Mouse (Mus musculus) fat pad, adult 2 months (tissue): Measurements from ENCODE around the gene Notch2.

Source experiments
- DNase-seq: peaks from one replicate; pipeline ENCODE4 v3.0.0-alpha.2; 2011; ENCODE audit warnings: low read depth, low spot score; ENCODE audit errors: extremely low read depth

Gene Notch2

GRCm38 (mm10) chr3:97993920-97994545 lies 19.3 kb upstream of the Notch2 start:
- no peak for DNase-seq

DNA sequence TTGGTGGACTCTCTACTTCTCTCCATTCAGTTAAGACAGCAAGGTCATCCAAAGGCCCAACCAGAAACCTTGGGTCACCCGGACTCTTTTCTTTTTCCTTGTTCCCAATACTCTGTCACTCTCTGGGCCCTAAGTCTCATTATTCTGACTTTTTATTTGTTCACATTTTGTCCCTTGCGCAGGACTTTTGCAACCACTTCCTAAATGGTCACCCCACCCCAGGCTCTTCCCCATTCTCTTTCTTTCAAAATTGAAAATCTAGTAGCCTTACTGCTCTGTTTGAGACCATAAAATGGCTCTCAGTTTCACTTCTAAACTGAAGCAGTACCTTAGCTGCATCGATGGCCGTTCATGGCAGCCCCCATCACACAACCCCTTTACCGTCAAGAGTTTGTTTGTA lies 18.5 kb upstream of the Notch2 start:
- no peak for DNase-seq

- DNase-seq, result peak; percentile 69
These were observed 15.0 kb upstream of the Notch2 start for GRCm38 (mm10) chr3:97998349-97998748.

GRCm38 (mm10) chr3:98003558-98003957 lies 9.8 kb upstream of the Notch2 start:
- DNase-seq, result no peak

DNA sequence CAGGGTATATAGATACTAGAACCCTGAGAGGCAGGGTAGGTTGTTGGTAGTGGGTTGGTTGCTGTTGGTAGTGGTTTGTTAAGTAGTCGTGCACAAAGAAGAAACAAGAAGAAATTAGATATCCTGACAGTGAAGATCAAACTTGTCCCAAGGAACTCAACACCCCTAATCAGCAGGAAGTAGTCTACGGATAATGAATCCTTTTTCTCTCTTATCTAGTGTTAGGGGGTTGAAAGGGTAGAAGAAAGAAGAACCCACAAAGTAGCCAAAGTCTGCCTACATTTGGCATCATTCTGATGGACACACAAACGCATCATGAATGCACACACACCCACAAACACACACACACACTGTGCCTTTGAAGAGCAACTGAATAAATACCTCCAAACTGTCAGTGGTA lies 9.1 kb upstream of the Notch2 start:
- DNase-seq, result no peak

DNA sequence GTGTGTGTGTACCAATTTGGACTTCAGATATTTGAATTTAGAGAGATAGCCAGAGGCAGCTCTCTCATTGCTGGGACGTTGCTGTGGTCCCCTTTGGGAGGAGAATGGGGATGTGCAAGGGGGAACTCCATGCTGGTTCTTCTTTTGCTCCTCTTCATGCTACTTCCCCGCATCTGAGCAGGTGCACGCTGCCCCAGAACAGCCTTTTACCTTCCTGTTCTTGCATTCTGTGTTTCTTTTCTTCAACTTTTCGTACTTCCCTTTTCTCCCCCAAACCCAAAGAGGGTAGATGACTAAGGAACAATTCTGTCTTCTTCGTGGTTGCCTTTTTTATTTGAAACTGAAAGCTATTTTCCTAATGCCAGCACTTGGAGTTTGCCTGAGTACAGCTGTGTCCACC lies 8.0 kb upstream of the Notch2 start:
- no peak for DNase-seq

GRCm38 (mm10) chr3:98006046-98006691 lies 7.2 kb upstream of the Notch2 start:
- DNase-seq, result no peak

GRCm38 (mm10) chr3:98006973-98007372 lies 6.4 kb upstream of the Notch2 start:
- no peak for DNase-seq

DNA sequence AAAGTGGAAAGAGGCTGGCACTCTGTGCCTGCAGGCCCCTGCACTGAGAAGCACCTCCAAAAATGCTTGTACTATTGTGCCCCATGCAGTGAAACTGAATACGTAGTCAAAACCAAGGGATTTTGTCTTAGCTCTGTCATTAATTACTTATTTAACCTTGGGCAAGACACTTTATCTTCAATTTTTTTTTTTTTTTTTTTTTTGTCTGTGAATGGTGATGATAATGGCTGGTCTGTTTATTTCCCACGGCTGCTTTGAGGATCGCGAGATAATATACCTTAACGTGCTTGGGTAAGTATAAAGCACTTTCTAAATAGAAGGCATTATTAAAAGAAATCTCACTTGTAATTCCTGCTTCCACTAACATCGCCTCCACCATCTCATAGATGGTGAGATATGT lies 5.2 kb upstream of the Notch2 start:
- no peak for DNase-seq

GRCm38 (mm10) chr3:98009190-98009840 lies 4.0 kb upstream of the Notch2 start:
- no peak for DNase-seq

DNA sequence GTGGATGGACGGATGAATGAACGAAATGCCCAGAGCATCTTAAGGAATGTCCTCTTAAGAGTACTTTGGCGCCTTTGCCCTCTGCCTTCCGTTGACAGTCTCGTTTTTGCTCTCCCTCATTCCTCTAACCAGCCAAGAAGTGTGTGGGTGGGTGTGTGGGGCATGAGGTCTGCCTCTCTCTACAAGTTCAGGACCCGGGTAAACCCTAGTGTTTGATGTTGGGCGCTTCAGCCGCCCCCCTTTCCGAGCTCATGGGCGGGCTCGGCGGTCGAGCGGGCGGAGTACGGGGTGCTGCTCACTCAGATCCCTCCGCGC lies 284 bp upstream of the Notch2 start:
- DNase-seq, result no peak

- DNase-seq, result no peak
These were observed 2.2 kb downstream of the Notch2 start for GRCm38 (mm10) chr3:98015205-98016171.

- DNase-seq, result no peak
These were observed 3.7 kb downstream of the Notch2 start for GRCm38 (mm10) chr3:98016901-98017591.

DNA sequence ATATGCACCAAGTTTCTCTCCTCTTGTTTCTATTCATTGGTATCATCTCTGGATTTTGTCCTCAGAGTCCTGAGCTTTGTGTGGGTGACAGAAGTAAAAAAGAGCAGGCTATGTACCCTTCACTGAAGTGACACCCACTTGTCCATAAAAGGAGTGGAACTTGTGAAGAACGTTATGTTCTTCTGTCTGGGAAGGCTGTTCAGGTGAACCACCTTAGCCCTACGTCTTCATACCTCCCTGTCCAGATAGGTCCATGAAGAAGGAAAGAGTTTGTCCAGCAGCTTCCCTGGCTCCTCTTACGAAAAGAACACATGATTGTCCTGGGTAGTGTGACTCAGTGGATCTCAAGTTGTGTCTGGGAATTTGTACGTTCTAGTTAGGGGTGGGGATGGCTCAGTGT lies 4.9 kb downstream of the Notch2 start:
- DNase-seq, result no peak

DNA sequence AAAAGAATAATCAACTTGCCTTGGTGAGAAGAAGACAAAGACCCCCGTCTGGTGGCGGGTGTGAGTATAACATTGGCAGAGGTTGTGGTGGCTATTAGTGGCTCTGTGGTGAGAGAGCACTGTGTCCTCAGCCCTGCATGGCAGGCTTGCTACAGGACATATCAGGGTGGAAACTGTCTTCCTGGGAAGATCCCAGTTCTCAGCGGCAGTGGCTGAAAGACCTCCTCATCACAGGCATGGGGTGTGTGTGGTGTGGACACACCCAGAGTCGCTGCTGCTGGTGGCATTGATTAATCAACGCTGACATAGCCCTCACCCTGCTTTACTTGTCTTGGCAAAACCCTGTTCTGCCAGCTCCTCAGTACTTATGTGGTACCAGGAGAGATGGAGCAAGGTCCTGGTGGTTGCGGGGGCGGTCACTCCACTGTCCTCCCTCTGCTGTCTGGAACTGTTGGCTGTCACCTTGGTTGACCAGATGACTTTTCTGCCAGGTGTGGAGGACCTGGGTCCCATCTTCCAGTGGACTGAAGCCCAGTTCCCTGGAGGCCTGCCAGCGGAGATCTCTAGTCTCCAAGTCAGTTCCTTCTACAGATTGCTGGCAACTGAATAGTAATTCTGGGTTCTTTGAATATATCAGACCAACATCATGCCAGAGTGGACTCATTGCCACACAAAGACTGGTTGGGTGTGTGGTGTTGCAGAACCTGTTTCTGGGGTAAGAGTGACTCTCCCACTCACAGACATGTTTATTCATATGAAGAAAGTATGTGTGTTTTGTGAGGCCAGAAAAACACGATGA lies 7.3 kb downstream of the Notch2 start:
- peak; percentile 87 for DNase-seq

- DNase-seq, result peak; percentile 68
These were observed 11.0 kb downstream of the Notch2 start for GRCm38 (mm10) chr3:98024288-98024848.

- DNase-seq, result no peak
These were observed 12.2 kb downstream of the Notch2 start for GRCm38 (mm10) chr3:98025521-98025920.

DNA sequence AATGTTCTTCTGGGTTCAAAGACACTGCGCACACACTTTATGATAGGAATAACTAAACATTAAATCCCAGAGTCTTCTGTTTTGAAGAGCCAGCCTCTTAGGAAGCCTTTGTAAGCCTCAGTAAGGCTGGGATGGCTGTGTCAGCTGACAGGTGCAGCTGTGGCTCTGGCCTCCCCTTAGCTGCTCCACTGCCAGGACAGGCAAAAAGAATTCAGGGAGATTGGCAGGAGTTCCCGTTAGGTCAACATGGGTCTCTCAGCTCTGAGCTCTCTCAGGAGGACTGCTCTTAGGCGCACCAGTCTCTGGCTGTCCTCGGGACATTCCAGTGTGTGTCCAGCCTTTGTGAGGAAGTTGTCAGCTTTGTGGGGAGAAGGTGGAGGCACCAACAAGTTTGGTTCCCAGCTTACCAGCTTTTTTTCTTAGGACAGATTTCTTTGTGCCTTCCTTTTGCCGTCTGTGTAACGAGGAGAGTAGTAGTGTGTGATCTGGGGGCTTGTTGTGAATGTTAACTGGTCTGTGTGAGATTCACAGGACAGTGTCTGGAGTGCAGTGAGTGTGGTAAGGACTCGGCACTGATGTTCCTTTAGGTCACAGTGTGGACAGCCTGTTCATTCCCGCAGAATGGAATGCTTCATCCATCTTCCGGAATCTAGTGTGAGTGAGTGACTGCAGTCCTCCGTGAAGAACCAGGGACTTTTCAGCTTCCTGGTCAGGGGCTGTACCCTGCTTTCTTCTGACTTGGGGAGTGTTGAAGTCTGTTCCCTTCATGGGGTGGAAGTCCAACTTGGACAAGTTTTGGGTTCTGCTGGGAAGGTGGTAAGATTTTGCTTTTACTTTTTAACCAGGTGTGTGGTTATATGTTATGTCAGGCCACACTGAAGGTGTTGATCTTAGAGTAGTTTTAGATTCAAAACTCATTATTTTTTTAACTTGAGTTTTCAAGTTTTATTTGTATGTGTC lies 12.9 kb downstream of the Notch2 start:
- no peak for DNase-seq

DNA sequence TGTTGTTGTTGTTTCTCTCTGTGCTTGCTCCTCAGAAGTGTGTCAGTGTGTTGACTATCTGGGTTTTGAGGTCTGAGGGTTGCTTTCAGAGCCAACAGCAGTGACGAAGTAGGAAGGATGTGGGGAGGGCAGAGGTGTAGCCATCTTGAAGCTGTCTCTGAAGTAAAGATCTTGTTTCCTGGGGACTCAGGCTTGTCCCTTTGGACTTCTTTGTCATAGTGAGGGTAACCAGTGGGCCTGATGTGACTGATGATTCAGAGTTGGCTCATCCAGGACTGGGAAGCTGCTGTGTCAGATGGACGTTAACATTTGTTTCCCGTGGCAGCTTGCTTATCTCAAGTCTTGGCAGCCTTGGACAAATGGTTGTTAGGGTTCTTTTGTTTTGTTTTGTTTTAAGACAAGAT lies 14.0 kb downstream of the Notch2 start:
- no peak for DNase-seq
